Mouse (Mus musculus) heart, embryonic 15.5 days (tissue): ENCODE data around the gene Acat2. TPM values are rescaled to one million over a fixed set of nuclear protein-coding genes. Genes with fewer than 3 reads are reported as not detected.
"Not testable (repeated sequence)": the region's sequence is repeated elsewhere in the genome, so short reads cannot be mapped to it uniquely, and the experiment has no call there.

Experiments used
- ATAC-seq: fragments of 200-750 bp; cut with Nextera tagmentation; replicated peaks from 2 replicates; pipeline ENCODE4 v1.8.0; 2017; ENCODE audit warnings: low read depth, moderate TSS enrichment; ENCODE audit not compliant: insufficient number of reproducible peaks, insufficient read depth, low FRiP score
- H3K27ac ChIP-seq: fragments of 300-500 bp; sonication (generic); 2 replicates; pipeline ENCODE4 v1.5.1; 2015; ENCODE audit warnings: mild to moderate bottlenecking, inconsistent platforms
- H3K27me3 ChIP-seq: fragments of 300-500 bp; sonication (generic); 2 replicates; pipeline ENCODE4 v1.6.1; 2015; ENCODE audit warnings: inconsistent platforms
- H3K36me3 ChIP-seq: fragments of 300-500 bp; sonication (generic); 2 replicates; pipeline ENCODE4 v1.6.1; 2015; ENCODE audit warnings: mild to moderate bottlenecking, inconsistent platforms
- H3K4me1 ChIP-seq: fragments of 300-500 bp; sonication (generic); replicated peaks from 2 replicates; pipeline ENCODE4 v1.6.1; 2015; ENCODE audit warnings: inconsistent platforms
- H3K4me2 ChIP-seq: fragments of 300-500 bp; sonication (generic); 2 replicates; pipeline ENCODE4 v1.6.1; 2015; ENCODE audit warnings: inconsistent platforms, mild to moderate bottlenecking, moderate library complexity
- H3K4me3 ChIP-seq: fragments of 300-500 bp; sonication (generic); 2 replicates; pipeline ENCODE4 v1.5.1; 2015; ENCODE audit warnings: mild to moderate bottlenecking, inconsistent platforms
- H3K9ac ChIP-seq: fragments of 300-500 bp; sonication (generic); 2 replicates; pipeline ENCODE4 v1.6.1; 2015; ENCODE audit warnings: mild to moderate bottlenecking, inconsistent platforms
- H3K9me3 ChIP-seq: fragments of 300-500 bp; sonication (generic); replicated peaks from 2 replicates; pipeline ENCODE4 v1.6.1; 2016; ENCODE audit warnings: inconsistent platforms
- WGBS: fragments of 180-500 bp; shearing (Covaris S2); methylation state at CpG from one replicate; pipeline ENCODE4 v1.1.7; 2015; ENCODE audit warnings: mixed read lengths; 5-methylcytosine and 5-hydroxymethylcytosine counted together
- polyA plus RNA-seq: library from polyadenylated mRNA; unstranded; fragments of >200 nt; fragmentation: Nextera tagmentation; extraction: Ambion mirVana; gene quantifications from 2 replicates; pipeline ENCODE4 v1.2.1, GENCODE M21; 2015

Gene Acat2
- polyA plus RNA-seq, 1 experiment from 2014 or later = 26.5 TPM

DNA sequence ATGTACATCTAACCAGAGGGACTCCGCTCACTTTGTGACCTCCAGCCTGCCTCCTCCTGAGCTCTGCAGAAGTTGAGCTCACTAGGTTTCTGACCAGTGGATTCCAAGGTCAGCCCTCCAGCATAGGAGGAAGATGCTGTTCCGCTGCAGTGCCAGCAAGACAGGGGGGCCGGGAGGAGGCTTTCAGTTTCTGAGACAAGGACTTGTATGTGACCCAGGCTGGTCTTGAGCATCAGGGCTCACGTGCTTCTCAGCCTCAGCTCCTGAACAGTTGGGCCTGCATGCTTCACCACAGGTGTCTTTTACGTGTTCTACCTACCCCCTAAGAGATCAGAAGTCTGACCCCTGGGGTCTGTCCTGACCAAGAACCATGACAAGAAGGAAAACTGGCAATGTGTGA is 29.0 kb downstream of the Acat2 start:
- not testable (repeated sequence) for H3K36me3 ChIP-seq, H3K4me1 ChIP-seq, H3K9me3 ChIP-seq, ATAC-seq, H3K27me3 ChIP-seq, H3K4me3 ChIP-seq, H3K4me2 ChIP-seq, H3K27ac ChIP-seq, H3K9ac ChIP-seq
- 83% methylated on average over 5 of the region's 5 CpGs for WGBS

DNA sequence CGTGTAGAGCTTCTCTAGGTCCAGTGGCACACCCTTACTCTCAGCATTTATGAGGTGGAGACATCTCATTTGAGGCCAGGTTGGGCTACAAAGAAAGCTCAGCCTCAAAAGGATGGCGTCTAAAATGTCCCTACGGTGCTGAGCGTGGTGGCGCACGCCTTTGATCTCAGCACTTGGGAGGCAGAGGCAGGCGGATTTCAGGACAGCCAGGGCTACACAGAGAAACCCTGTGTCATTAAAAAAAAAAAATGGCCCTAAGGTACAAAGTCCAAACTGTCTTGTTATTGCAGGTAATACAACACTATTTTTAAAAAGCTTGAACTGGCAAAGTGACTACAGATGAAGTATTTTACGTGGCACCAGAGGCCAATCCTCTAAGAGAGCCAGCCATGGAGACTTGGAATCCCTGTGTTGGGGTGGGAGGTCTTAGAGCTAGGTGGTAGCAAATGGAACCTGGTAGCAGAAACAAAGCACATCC is 34.8 kb downstream of the Acat2 start:
- no peak for ATAC-seq
- Histone ChIP-seq H3K4me1 (no peaks in the 10 kb centered on the region), H3K9me3 (no peaks in the 10 kb centered on the region), H3K36me3 (peaks cover 56% of the 10 kb centered on the region), H3K27ac (no peak overlapping the region), H3K27me3 (no peaks in the 10 kb centered on the region), H3K9ac (no peak overlapping the region), H3K4me2 (no peak overlapping the region), H3K4me3 (no peak overlapping the region)
- WGBS = 88% methylated on average over 8 of the region's 8 CpGs

DNA sequence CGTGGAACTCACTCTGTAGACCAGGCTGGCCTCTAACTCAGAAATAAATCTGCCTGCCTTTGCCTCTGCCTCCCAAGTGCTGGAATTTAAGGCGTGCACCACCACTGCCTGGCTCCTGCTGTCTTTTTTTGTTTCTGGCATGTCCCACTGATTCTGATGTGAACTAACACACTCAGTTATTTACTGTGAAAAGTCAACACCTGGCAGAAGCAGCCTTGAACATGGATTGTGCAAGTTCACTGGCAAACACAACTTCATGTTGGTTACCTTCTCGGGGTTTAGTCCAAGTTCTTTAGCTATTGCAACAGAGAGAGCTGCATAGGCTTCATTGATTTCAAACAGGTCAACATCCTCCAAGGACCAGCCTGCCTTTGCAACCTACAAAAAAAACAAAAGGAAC is 35.5 kb downstream of the Acat2 start:
- no peak for ATAC-seq
- Histone ChIP-seq H3K9ac (no peak overlapping the region), H3K27me3 (no peaks in the 10 kb centered on the region), H3K27ac (no peak overlapping the region), H3K4me3 (no peak overlapping the region), H3K36me3 (peaks cover 63% of the 10 kb centered on the region), H3K4me2 (no peak overlapping the region), H3K9me3 (no peaks in the 10 kb centered on the region), H3K4me1 (no peaks in the 10 kb centered on the region)
- 84% methylated on average over 3 of the region's 3 CpGs for WGBS

DNA sequence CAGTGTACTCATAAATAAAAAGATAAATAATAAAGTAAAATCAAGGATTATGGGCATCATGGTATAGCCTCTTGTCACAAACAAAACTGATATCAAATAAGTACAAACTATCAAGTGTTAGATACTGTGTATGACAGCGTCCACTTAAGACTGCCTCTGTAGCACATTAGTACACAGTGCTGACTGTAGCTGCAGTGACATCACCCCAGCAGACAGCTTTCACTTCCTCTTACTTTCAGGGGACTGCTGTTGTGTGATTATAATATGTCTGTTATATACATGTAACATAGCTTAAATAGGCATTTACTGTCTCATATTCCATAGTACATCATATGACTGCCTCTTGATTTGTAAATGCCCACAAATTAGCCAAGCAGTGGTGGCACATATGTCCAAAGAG is 39.5 kb downstream of the Acat2 start:
- no peaks in the 10 kb centered on the region for H3K9me3 ChIP-seq
- whole genome bisulfite sequencing = 94% methylated on average over 1 of the region's 1 CpGs

DNA sequence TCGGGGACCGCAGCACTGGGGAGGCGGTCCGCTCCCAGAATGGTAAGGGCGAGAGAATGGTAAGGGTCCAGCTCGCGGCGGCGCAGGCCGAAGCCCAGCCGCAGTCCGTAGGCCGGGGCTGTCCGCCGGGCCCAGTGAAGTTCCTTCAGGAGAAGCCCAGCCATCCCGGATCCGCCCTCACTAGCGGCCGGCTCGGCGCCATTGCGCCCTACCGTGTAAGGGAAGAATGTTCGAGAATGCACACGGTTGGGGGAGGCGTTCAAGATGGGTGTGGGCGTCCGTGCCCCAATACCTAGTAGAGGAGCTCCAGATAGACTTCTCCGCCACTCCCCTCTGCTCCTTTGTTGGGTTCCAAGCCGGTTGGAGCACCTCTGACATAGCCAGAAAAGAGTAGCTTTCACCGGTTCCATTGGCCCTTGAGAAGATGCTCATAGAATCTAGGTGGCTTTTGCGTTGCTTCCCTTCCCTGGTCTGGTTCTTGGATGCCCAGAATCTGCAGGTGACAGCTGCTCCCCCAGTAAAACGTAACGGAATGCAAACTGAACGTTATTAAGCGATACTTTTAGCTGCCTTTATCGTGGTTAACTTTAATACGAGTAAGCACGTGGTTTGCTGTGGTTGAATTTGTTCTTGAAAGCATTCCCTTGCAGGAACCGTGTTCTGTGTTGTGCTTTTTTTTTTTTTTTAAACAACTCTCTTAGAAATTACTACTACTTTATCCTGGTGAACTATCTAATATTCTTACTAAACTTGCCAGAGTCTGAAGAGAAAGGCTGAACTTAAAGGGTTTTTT is 43.8 kb downstream of the Acat2 start:
- WGBS = 0% methylated on average over 40 of the region's 40 CpGs
- Histone ChIP-seq H3K4me3 (peak overlapping the region; percentile 87), H3K36me3 (peaks cover 54% of the 10 kb centered on the region), H3K27ac (peak overlapping the region; percentile 93), H3K27me3 (no peaks in the 10 kb centered on the region), H3K4me2 (peak overlapping the region; percentile 84), H3K9ac (peak overlapping the region; percentile 98), H3K4me1 (peaks cover 14% of the 10 kb centered on the region), H3K9me3 (no peaks in the 10 kb centered on the region)
- peak; percentile 44 for ATAC-seq

More for the DNA sequence above, 39.5 kb downstream of the Acat2 start:
- Histone ChIP-seq H3K4me2 (no peak overlapping the region), H3K4me3 (no peak overlapping the region), H3K36me3 (peaks cover 72% of the 10 kb centered on the region), H3K9ac (no peak overlapping the region), H3K27me3 (no peaks in the 10 kb centered on the region), H3K4me1 (peaks cover 6% of the 10 kb centered on the region), H3K27ac (no peak overlapping the region)
- ATAC-seq = no peak

DNA sequence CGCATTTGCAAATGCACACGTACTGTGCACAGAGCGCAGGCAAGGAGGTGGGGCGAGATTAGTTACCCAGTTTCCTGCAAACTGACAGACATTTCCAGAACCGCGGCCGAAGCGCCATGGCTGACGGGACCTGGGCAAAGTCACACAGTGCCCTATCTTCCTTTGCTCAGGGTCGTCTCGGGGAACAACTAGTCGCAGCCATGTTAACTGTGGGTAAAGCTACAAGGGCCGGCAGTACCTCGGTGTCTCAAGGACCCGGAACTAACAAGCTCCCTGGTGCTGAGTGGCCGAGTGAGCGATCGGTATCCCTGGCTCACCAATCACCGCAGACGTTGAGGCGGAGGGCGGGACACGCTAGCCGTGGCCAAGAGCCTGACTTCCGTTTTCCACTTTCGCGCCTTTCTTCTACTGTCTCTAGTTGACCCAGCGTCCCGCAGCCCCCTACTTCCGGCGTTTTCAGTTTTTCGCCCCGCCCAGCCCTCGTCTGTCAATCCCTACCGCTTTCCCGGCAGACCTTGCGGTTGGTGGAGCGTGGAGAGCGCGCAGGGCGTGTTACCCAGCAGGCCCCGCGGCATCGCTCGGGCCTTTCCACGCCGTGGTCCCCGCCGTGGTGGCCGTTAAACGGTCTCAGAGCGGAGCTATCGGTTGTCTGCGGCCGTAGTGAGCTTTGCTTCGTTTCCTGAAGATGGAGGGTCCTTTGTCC is 44.5 kb downstream of the Acat2 start, which contains the start of gene Mrpl18:
TSS of gene Mrpl18 (minus strand) at position 465 of the 703 bp plus-strand sequence.
- peak; percentile 99 for ATAC-seq
- peak within 1 kb of the TSS; percentile 93 for H3K27ac ChIP-seq
- H3K9me3 ChIP-seq = no peaks in the 10 kb centered on the region
- H3K4me2 ChIP-seq = peak within 1 kb of the TSS; percentile 84
- H3K27me3 ChIP-seq = no peaks in the 10 kb centered on the region
- H3K36me3 ChIP-seq = peaks cover 52% of the 10 kb centered on the region
- peak within 1 kb of the TSS; percentile 98 for H3K9ac ChIP-seq
- H3K4me3 ChIP-seq = peak within 1 kb of the TSS; percentile 87
- peaks cover 14% of the 10 kb centered on the region for H3K4me1 ChIP-seq
- under 1% methylated on average over 56 of the region's 56 CpGs for WGBS

DNA sequence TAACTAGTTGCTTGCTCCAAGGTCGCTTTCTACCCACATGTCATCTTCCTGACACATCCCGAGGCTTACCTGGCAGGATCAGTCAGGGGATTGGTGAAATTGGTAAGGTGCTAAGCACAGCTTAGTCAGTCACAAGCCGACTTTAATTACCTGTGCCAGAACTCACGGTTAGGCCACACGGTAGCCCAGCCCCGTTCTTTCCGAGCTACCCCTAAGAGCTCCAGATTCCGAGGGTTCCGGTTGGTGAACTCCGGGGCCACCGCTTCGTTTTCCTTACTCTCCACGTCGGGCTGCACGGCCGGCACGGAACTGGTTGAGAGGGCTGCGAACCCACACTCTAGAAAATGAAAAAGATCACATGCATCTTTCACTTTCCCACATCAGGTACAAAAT is 45.1 kb downstream of the Acat2 start, which contains the start of gene Tcp1:
TSS of gene Tcp1 (plus strand) at position 214 of the 393 bp plus-strand sequence.
- H3K27ac ChIP-seq = peak within 1 kb of the TSS; percentile 93
- H3K36me3 ChIP-seq = peaks cover 51% of the 10 kb centered on the region
- H3K4me3 ChIP-seq = peak within 1 kb of the TSS; percentile 87
- peaks cover 14% of the 10 kb centered on the region for H3K4me1 ChIP-seq
- ATAC-seq = no peak
- under 1% methylated on average over 18 of the region's 18 CpGs for WGBS
- H3K27me3 ChIP-seq = no peaks in the 10 kb centered on the region
- peak within 1 kb of the TSS; percentile 98 for H3K9ac ChIP-seq
- peak within 1 kb of the TSS; percentile 84 for H3K4me2 ChIP-seq
- H3K9me3 ChIP-seq = no peaks in the 10 kb centered on the region

DNA sequence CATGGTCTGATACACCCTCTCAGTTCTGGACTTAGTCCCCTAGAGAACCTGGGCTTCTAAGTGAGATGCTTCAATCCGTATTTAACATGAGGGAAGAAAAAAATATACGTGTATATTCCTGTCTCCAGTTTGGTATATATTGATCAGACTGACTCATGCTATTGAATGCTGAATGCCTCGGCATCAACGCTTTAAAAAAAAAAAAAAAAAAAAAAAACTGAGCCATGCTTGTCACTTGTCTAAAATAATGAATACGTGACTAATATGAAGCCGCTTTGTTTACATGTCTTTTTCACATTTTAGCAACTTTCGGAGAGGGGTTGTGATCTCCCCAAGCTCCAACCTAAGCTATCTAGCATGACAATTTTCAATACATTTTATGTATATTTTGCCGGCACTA is 50.2 kb downstream of the Acat2 start:
- no peak for ATAC-seq
- WGBS = 86% methylated on average over 8 of the region's 8 CpGs
- H3K4me1 ChIP-seq = peaks cover 8% of the 10 kb centered on the region

DNA sequence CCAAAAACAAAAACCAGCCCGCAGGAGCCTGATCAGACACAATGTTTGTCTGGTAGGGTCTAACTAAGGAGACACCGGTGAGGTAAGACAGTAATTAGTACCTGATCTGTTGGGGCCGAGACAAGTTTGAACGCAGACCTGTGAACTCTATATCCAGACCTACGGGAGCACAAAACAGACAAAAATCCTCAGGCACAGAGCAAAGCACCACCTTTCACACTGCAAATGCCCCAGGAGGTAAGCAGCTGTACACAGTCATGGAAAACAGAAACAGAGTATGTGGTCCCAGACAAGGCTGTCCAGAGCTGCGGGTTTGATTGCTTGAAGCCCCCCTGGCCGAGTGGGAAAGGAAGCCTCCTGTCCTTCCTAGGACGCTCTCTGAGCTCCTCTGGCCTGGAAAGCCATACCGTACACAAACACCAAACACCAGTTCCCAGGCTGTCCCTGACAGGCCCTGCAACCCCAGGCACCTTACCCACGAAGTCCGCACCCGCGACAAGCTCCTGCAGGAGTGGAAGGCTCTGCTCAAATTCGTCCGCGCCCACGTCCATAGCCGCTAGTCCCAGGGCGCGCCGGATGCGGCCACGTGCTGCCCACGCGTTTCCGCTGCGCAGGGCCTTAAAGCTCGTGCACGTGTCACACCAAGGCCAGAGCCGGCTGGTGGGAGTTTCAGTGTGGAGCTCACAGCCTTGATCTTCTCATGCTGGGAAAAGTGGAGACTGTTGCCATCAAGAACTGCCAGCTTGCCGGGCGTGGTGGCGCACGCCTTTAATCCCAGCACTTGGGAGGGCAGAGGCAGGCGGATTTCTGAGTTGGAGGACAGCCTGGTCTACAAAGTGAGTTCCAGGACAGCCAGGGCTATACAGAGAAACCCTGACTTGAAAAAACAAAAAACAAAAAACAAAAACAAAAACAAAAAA is 50.9 kb downstream of the Acat2 start, which contains the start of gene Pnldc1:
TSS of gene Pnldc1 (minus strand) at position 870 of the 920 bp plus-strand sequence.
- no peaks in the 10 kb centered on the region for H3K9me3 ChIP-seq
- no peak within 1 kb of the TSS for H3K27ac ChIP-seq
- H3K27me3 ChIP-seq = no peaks in the 10 kb centered on the region
- no peak for ATAC-seq
- H3K4me1 ChIP-seq = peaks cover under 1% of the 10 kb centered on the region
- WGBS = 75% methylated on average over 35 of the region's 35 CpGs
- H3K4me3 ChIP-seq = no peak within 1 kb of the TSS
- no peak within 1 kb of the TSS for H3K9ac ChIP-seq
- H3K4me2 ChIP-seq = no peak within 1 kb of the TSS
- H3K36me3 ChIP-seq = peaks cover 32% of the 10 kb centered on the region

More for the DNA sequence above, 50.2 kb downstream of the Acat2 start:
- Histone ChIP-seq H3K36me3 (peaks cover 32% of the 10 kb centered on the region), H3K9ac (no peak overlapping the region), H3K27ac (no peak overlapping the region), H3K9me3 (no peaks in the 10 kb centered on the region), H3K4me2 (no peak overlapping the region), H3K4me3 (no peak overlapping the region), H3K27me3 (no peaks in the 10 kb centered on the region)

DNA sequence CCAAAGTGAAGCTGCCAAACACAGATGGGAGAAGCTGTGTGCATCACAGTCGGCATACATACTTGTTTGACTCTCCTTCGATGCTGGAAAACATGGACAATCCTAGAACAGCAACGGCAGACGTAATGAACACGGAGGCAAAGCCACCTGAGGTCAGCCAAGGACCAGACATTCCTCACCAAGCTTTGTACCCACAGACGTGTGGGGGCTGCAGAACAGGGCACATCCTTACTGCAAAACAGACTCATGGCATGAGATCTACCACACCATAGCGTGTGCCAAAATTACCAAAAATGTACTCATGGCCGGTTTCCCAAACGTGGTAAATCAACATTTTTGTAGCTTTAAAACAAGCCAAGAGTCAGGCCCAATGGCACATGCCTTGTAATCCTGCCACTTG is 54.1 kb downstream of the Acat2 start:
- no peak overlapping the region for H3K27ac ChIP-seq
- H3K4me2 ChIP-seq = no peak overlapping the region
- no peaks in the 10 kb centered on the region for H3K27me3 ChIP-seq
- peaks cover 16% of the 10 kb centered on the region; the same call in 1 of the 2 replicates for H3K36me3 ChIP-seq
- no peak overlapping the region for H3K4me3 ChIP-seq
- H3K4me1 ChIP-seq = no peaks in the 10 kb centered on the region
- no peaks in the 10 kb centered on the region for H3K9me3 ChIP-seq
- 90% methylated on average over 9 of the region's 9 CpGs for WGBS
- H3K9ac ChIP-seq = no peak overlapping the region
- no peak for ATAC-seq
